Mouse (Mus musculus) heart, adult 2 months (tissue): ENCODE measurements around the gene Gstt1. TPM values are rescaled to one million over a fixed set of nuclear protein-coding genes. Genes with fewer than 3 reads are reported as not detected.
"Not testable (repeated sequence)": the region's sequence is repeated elsewhere in the genome, so short reads cannot be mapped to it uniquely, and the experiment has no call there.

ENCODE experiments used
- DNase-seq, 2 experiments: peaks; one replicate each; pipeline ENCODE4 v3.0.0; 2021
- H3K27ac ChIP-seq: fragments of 200-600 bp; 2 replicates; pipeline ENCODE4 v1.8.1; 2022
- H3K27me3 ChIP-seq: fragments of 200-500 bp; 2 replicates; pipeline ENCODE4 v1.6.1; 2012; ENCODE audit warnings: mild to moderate bottlenecking, low read length, inconsistent platforms, mixed read lengths; ENCODE audit not compliant: control insufficient read depth, insufficient read depth
- H3K36me3 ChIP-seq: fragments of 200-500 bp; 2 replicates; pipeline ENCODE4 v1.6.1; 2012; ENCODE audit warnings: low read length, inconsistent platforms; ENCODE audit not compliant: control insufficient read depth, insufficient read depth
- H3K4me1 ChIP-seq: fragments of 200-500 bp; 2 replicates; pipeline ENCODE4 v1.6.1; 2011; ENCODE audit warnings: low read length; ENCODE audit not compliant: control insufficient read depth, insufficient read depth
- H3K4me3 ChIP-seq: fragments of 200-600 bp; 2 replicates; pipeline ENCODE4 v1.8.1; 2022
- H3K79me2 ChIP-seq: fragments of 200-500 bp; replicated peaks from 2 replicates; pipeline ENCODE4 v1.6.1; 2012; ENCODE audit warnings: mild to moderate bottlenecking, inconsistent platforms, low read length, moderate library complexity, mixed read lengths; ENCODE audit not compliant: control insufficient read depth, insufficient read depth
- H3K9ac ChIP-seq: fragments of 200-500 bp; 2 replicates; pipeline ENCODE4 v1.6.1; 2012; ENCODE audit warnings: low read depth, mild to moderate bottlenecking, control low read depth, inconsistent platforms, low read length, mixed read lengths
- CTCF ChIP-seq: fragments of 200-600 bp; IDR thresholded peaks from 2 replicates; pipeline ENCODE4 v1.8.1; 2022; ENCODE audit warnings: antibody characterized with exemption, mild to moderate bottlenecking, moderate library complexity
- EP300 ChIP-seq: fragments of 200-500 bp; IDR thresholded peaks from 2 replicates; pipeline ENCODE4 v1.6.1; 2011; ENCODE audit warnings: low read depth, low read length, control low read depth; ENCODE audit not compliant: insufficient read depth
- POLR2A ChIP-seq: fragments of 200-500 bp; IDR thresholded peaks from 2 replicates; pipeline ENCODE4 v1.6.1; 2011; ENCODE audit warnings: mild to moderate bottlenecking, low read depth, low read length, control low read depth; ENCODE audit not compliant: insufficient read depth
- WGBS: fragments of 180-500 bp; shearing (Covaris S2); methylation state at CpG from one replicate; pipeline ENCODE4 v1.1.7; 2018; 5-methylcytosine and 5-hydroxymethylcytosine counted together
- intact Hi-C: fragments of 180-260 bp; cut with DNase I; formaldehyde crosslinking; loops from one replicate; pipeline ENCODE4 v1.15.1; 2025
- long read RNA-seq: library from polyadenylated mRNA; stranded (forward); transcript quantifications from one replicate; pipeline ENCODE4 v2.0.0, GENCODE M21; 2021
- polyA plus RNA-seq: library from polyadenylated mRNA; depleted of rRNA; stranded (reverse); fragments of >200 nt; gene quantifications from 2 replicates; pipeline ENCODE4 v1.2.3, GENCODE M21; 2012; rRNA removed
- total RNA-seq, 2 experiments: library from RNA; stranded (reverse); gene quantifications; 2 replicates each; pipeline ENCODE4 v1.2.3; 2021

Gene Gstt1
- 10 to 100 TPM; 15.8 to 16.8 TPM for total RNA-seq
- polyA plus RNA-seq: 52.1 and 58.5 TPM in 2 replicates
- long read RNA-seq, transcript Gstt1-201 (5 exons, 1,037 nt): major isoform, 11 of 17 reads
- long read RNA-seq, partial matches to known transcripts: 1 of 17 reads
- long read RNA-seq, other reads (novel, unspliced or antisense): 3 of 17 reads

GRCm38 (mm10) chr10:75798176-75798696, at the start of gene Gstt1:
TSS of gene Gstt1 (minus strand) at chr10:75798584.
- Histone ChIP-seq H3K4me3 (peak within 1 kb of the TSS; percentile 58), H3K27me3 (no peaks in the 10 kb centered on the region), H3K4me1 (0 out of 2 replicates have a peak, but pooled peaks cover 1% of the 10 kb centered on the region), H3K36me3 (no peaks in the 10 kb centered on the region), H3K9ac (peak within 1 kb of the TSS; percentile 64), H3K79me2 (no peaks in the 10 kb centered on the region), H3K27ac (peak within 1 kb of the TSS; percentile 69)
- peak; percentile 82 to 84 for DNase-seq
- intact Hi-C loops: loop anchor here (2.0 kb wide), 1 partner anchor 25 kb away; the partner anchor contains the start of gene Ddt
- WGBS: 1% methylated on average over 18 of the region's 18 CpGs
- TF ChIP-seq EP300 (no peak), POLR2A (peak; percentile 81), CTCF (no peak)

- H3K36me3 ChIP-seq: no peaks in the 10 kb centered on the region
- H3K27me3 ChIP-seq: no peaks in the 10 kb centered on the region
- TF ChIP-seq EP300: no peak
- no peak for TF ChIP-seq CTCF
- no peak for TF ChIP-seq POLR2A
- no peak overlapping the region for H3K9ac ChIP-seq
- peak overlapping the region; percentile 52 for H3K27ac ChIP-seq
- no peak for DNase-seq
- intact Hi-C loops: no loop called here
- H3K4me1 ChIP-seq: peaks cover 7% of the 10 kb centered on the region
- 74% methylated on average over 6 of the region's 6 CpGs for WGBS
- H3K4me3 ChIP-seq: no peak overlapping the region
- H3K79me2 ChIP-seq: no peaks in the 10 kb centered on the region
These were observed 47.0 kb upstream of the Gstt1 start for GRCm38 (mm10) chr10:75845306-75845930.

- H3K9ac ChIP-seq: no peak overlapping the region
- TF ChIP-seq EP300: peak; percentile 69; the same call in 1 of the 2 replicates
- TF ChIP-seq CTCF: peak; percentile 49
- no peak for TF ChIP-seq POLR2A
- H3K27ac ChIP-seq: peak overlapping the region; percentile 79
- no peak overlapping the region for H3K4me3 ChIP-seq
- 11% methylated on average over 1 of the region's 1 CpGs for WGBS
- no peaks in the 10 kb centered on the region for H3K36me3 ChIP-seq
- peaks cover 7% of the 10 kb centered on the region for H3K4me1 ChIP-seq
- intact Hi-C loops: no loop called here
- no peaks in the 10 kb centered on the region for H3K27me3 ChIP-seq
- no peaks in the 10 kb centered on the region for H3K79me2 ChIP-seq
- DNase-seq: no peak
These were observed 46.4 kb upstream of the Gstt1 start for GRCm38 (mm10) chr10:75844800-75845199.

GRCm38 (mm10) chr10:75843898-75844297, 45.5 kb upstream of the Gstt1 start:
- H3K4me1 ChIP-seq, intact Hi-C loops, H3K36me3 ChIP-seq, DNase-seq, H3K9ac ChIP-seq, H3K4me3 ChIP-seq, H3K27me3 ChIP-seq, H3K79me2 ChIP-seq: not testable (repeated sequence)
- peak overlapping the region; percentile 79 for H3K27ac ChIP-seq
- 78% methylated on average over 6 of the region's 6 CpGs for WGBS

GRCm38 (mm10) chr10:75839092-75839491, 40.7 kb upstream of the Gstt1 start:
- 89% methylated on average over 10 of the region's 10 CpGs for WGBS
- intact Hi-C loops: no loop called here

GRCm38 (mm10) chr10:75837248-75837759, 38.9 kb upstream of the Gstt1 start, which contains the start of gene Gstt2:
TSS of gene Gstt2 (minus strand) at chr10:75837424.
- peak; percentile 92 to 95 for DNase-seq
- H3K4me3 ChIP-seq: peak within 1 kb of the TSS; percentile 72
- H3K27ac ChIP-seq: peak within 1 kb of the TSS; percentile 81
- intact Hi-C loops: no loop called here
- H3K36me3 ChIP-seq: no peaks in the 10 kb centered on the region
- peaks cover 2% of the 10 kb centered on the region for H3K4me1 ChIP-seq
- no peaks in the 10 kb centered on the region for H3K27me3 ChIP-seq
- H3K79me2 ChIP-seq: no peaks in the 10 kb centered on the region
- peak within 1 kb of the TSS; percentile 70 for H3K9ac ChIP-seq
- under 1% methylated on average over 21 of the region's 21 CpGs for WGBS
- peak; percentile 82 for TF ChIP-seq EP300
- TF ChIP-seq CTCF: peak; percentile 61
- TF ChIP-seq POLR2A: peak; percentile 90

More at GRCm38 (mm10) chr10:75839092-75839491, 40.7 kb upstream of the Gstt1 start:
- Histone ChIP-seq H3K9ac (no peak overlapping the region), H3K36me3 (no peaks in the 10 kb centered on the region), H3K4me1 (peaks cover 2% of the 10 kb centered on the region), H3K27ac (no peak overlapping the region), H3K79me2 (no peaks in the 10 kb centered on the region), H3K27me3 (no peaks in the 10 kb centered on the region), H3K4me3 (no peak overlapping the region)
- no peak for TF ChIP-seq CTCF
- DNase-seq: no peak
